Mouse (Mus musculus) E14TG2a.4 (cell line): ENCODE measurements at regions not wholly inside any gene's neighbourhood (a gene's known extent, or its start where the extent isn't known, plus 50 kb on each side); places are given as distances from the start of the nearest gene placed in this dataset.

Source experiments
- CTCF ChIP-seq: conservative IDR thresholded peaks from 2 replicates; pipeline ENCODE4 v1.5.1; 2014; ENCODE audit warnings: low read length
- POU5F1 ChIP-seq: IDR thresholded peaks from 2 replicates; pipeline ENCODE4 v1.6.1; 2014; ENCODE audit warnings: low read length, borderline replicate concordance

DNA sequence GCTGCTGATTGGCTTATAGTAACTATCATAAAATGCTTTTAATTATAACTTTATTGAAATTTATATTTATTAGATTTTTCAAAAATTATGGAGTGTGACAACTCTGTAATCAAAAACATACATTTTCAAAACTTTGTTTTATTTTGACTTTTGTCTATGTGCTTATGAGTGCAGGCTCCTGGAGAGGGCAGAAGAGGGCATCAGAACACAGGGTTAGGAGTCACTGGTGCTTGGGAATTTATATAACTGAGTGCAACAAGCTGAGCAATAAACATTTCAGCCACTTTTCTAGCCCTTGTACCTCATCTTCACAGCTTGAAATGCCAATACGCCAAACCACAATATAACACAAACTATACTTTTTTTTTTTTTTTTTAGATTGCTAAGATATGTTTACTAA lies 318.9 kb downstream of the Gm6685 start:
- no peak for TF ChIP-seq POU5F1
- peak; percentile 12; the same call in 1 of the 2 replicates for TF ChIP-seq CTCF
